12 mouse cellular contexts compared by ENCODE assay signal in genomic region chr2:13175536-13176303, GRCm38 (mm10).
DNase-seq lines count a peak whose midpoint lies in the region; ATAC-seq and TF ChIP-seq lines count a peak whose summit lies in the region.
"Had no signal": no experiment of that assay in that cellular context is flagged by ENCODE, and none has a peak within 500 bp of the region (broad histone marks: within the 10 kb centered on the region; RNA-seq: fewer than 3 reads in every experiment).

No protein-coding gene starts in this region.

- no peak for DNase-seq in gastrocnemius, adult 2 months
- no peak for DNase-seq in gastrocnemius, postnatal 25 days
- DNase-seq in embryo, embryonic 10 days (ENCODE audit: low spot score) = peak; percentile 59
- DNase-seq in midbrain, postnatal 0 days (ENCODE audit: low spot score) = peak; percentile 67
- no peak for DNase-seq in right cerebral cortex, postnatal 25 days
- DNase-seq in adipocyte (ENCODE audit: low spot score) = no peak
- DNase-seq: heart, adult 2 months had no signal

- H3K4me3 ChIP-seq in gastrocnemius, adult 2 months = peak overlapping the region; percentile 52
- 0 out of 2 replicates have a peak overlapping the region, but pooled peaks have one; percentile 3 for H3K4me3 ChIP-seq in hindbrain, embryonic 12.5 days
- peak overlapping the region; percentile 21 for H3K4me3 ChIP-seq in midbrain, postnatal 0 days (ENCODE audit: low read depth, low read length)
- H3K4me3 ChIP-seq in heart, embryonic 11.5 days (ENCODE audit: low read depth, low read length) = no peak overlapping the region
- H3K4me3 ChIP-seq: embryonic facial prominence, embryonic 15.5 days; heart, adult 2 months; limb, embryonic 15.5 days had no signal

- 43% methylated on average over 28 of the region's 28 CpGs for WGBS in hindbrain, embryonic 12.5 days
- WGBS in midbrain, postnatal 0 days = 20% methylated on average over 28 of the region's 28 CpGs
- 77% methylated on average over 28 of the region's 28 CpGs for WGBS in heart, embryonic 11.5 days (ENCODE audit: insufficient replicate concordance)

- H3K4me2 ChIP-seq in hindbrain, embryonic 12.5 days (replicated peaks) = peak overlapping the region; percentile 44
- H3K4me2 ChIP-seq in midbrain, postnatal 0 days (ENCODE audit: low read depth, low read length, poor library complexity, severe bottlenecking) = peak overlapping the region; percentile 51
- no peak overlapping the region for H3K4me2 ChIP-seq in heart, embryonic 11.5 days
- H3K4me2 ChIP-seq: embryonic facial prominence, embryonic 15.5 days; limb, embryonic 15.5 days had no signal

- intact Hi-C loops in gastrocnemius, adult 2 months (cut with DNase I) = no loop called here

- no peak for TF ChIP-seq CTCF in gastrocnemius, adult 2 months (IDR thresholded peaks at IDR 0.05)
- no peak for TF ChIP-seq CTCF in midbrain, postnatal 0 days (IDR thresholded peaks at IDR 0.05)

- no peaks in the 10 kb centered on the region for H3K9me3 ChIP-seq in hindbrain, embryonic 12.5 days (replicated peaks)
- H3K9me3 ChIP-seq in midbrain, postnatal 0 days (ENCODE audit: low read length) = no peaks in the 10 kb centered on the region
- H3K9me3 ChIP-seq in heart, embryonic 11.5 days (replicated peaks; ENCODE audit: control insufficient read depth, low read length) = no peaks in the 10 kb centered on the region
- H3K9me3 ChIP-seq: embryonic facial prominence, embryonic 15.5 days; limb, embryonic 15.5 days had no signal

- no peak overlapping the region for H3K27ac ChIP-seq in gastrocnemius, adult 2 months
- H3K27ac ChIP-seq in hindbrain, embryonic 12.5 days = peak overlapping the region; percentile 81
- no peak overlapping the region for H3K27ac ChIP-seq in midbrain, postnatal 0 days (ENCODE audit: low read depth, low read length)
- H3K27ac ChIP-seq in heart, embryonic 11.5 days (ENCODE audit: low read depth, low read length) = no peak overlapping the region
- H3K27ac ChIP-seq: embryonic facial prominence, embryonic 15.5 days; heart, adult 2 months; limb, embryonic 15.5 days had no signal

- no peaks in the 10 kb centered on the region for H3K36me3 ChIP-seq in hindbrain, embryonic 12.5 days
- H3K36me3 ChIP-seq in midbrain, postnatal 0 days (ENCODE audit: insufficient read depth, low read length) = no peaks in the 10 kb centered on the region
- H3K36me3 ChIP-seq in heart, embryonic 11.5 days (ENCODE audit: control insufficient read depth, insufficient read depth, low read length) = no peaks in the 10 kb centered on the region
- H3K36me3 ChIP-seq: embryonic facial prominence, embryonic 15.5 days; limb, embryonic 15.5 days had no signal

- ATAC-seq in hindbrain, embryonic 12.5 days (ENCODE audit: low FRiP score) = peak; percentile 91
- ATAC-seq in midbrain, postnatal 0 days (ENCODE audit: low FRiP score) = peak; percentile 59
- no peak for ATAC-seq in heart, embryonic 11.5 days (replicated peaks; ENCODE audit: insufficient number of reproducible peaks, low FRiP score, low TSS enrichment)
- ATAC-seq: intestine, embryonic 16.5 days had no signal

- no peaks in the 10 kb centered on the region for H3K27me3 ChIP-seq in hindbrain, embryonic 12.5 days
- H3K27me3 ChIP-seq in midbrain, postnatal 0 days (ENCODE audit: insufficient read depth, low read length) = no peaks in the 10 kb centered on the region
- H3K27me3 ChIP-seq in heart, embryonic 11.5 days (ENCODE audit: control insufficient read depth, insufficient read depth, low read length) = no peaks in the 10 kb centered on the region
- H3K27me3 ChIP-seq: embryonic facial prominence, embryonic 15.5 days; limb, embryonic 15.5 days had no signal

- peaks cover 37% of the 10 kb centered on the region for H3K4me1 ChIP-seq in hindbrain, embryonic 12.5 days
- H3K4me1 ChIP-seq in midbrain, postnatal 0 days (ENCODE audit: insufficient read depth, low read length) = peaks cover 5% of the 10 kb centered on the region; the same call in 1 of the 2 replicates
- H3K4me1 ChIP-seq in heart, embryonic 11.5 days (ENCODE audit: control insufficient read depth, insufficient read depth, low read length) = peaks cover 3% of the 10 kb centered on the region; the same call in 1 of the 2 replicates
- H3K4me1 ChIP-seq: embryonic facial prominence, embryonic 15.5 days had no signal

- H3K9ac ChIP-seq in hindbrain, embryonic 12.5 days = peak overlapping the region; percentile 9; the same call in 1 of the 2 replicates
- no peak overlapping the region for H3K9ac ChIP-seq in midbrain, postnatal 0 days (replicated peaks; ENCODE audit: low read length, poor library complexity, severe bottlenecking)
- H3K9ac ChIP-seq in heart, embryonic 11.5 days (ENCODE audit: low read depth, low read length) = no peak overlapping the region
- H3K9ac ChIP-seq: embryonic facial prominence, embryonic 15.5 days; limb, embryonic 15.5 days had no signal

Comparison
In these comparisons a context has a peak if more than half of its experiments do, and no peak if none do; other contexts are left out.
1. DNase-seq: peak in embryo, embryonic 10 days (single experiment) and midbrain, postnatal 0 days (single experiment); none in gastrocnemius, adult 2 months (single experiment), gastrocnemius, postnatal 25 days (single experiment), right cerebral cortex, postnatal 25 days (single experiment) and adipocyte (single experiment).